Mouse (Mus musculus) adrenal gland, postnatal 14 days (tissue): ENCODE data around the gene Gm3187. TPM values are rescaled to one million over a fixed set of nuclear protein-coding genes. Genes with fewer than 3 reads are reported as not detected.
"Not testable (repeated sequence)": the region's sequence is repeated elsewhere in the genome, so short reads cannot be mapped to it uniquely, and the experiment has no call there.

Experiments used
- DNase-seq: peaks from one replicate; pipeline ENCODE4 v3.0.0; 2021; ENCODE audit warnings: mixed read lengths
- long read RNA-seq, 2 experiments: library from polyadenylated mRNA; stranded (forward); transcript quantifications; one replicate each; pipeline ENCODE4 v2.0.0; 2021
- total RNA-seq: library from RNA; stranded (reverse); gene quantifications from 2 replicates; pipeline ENCODE4 v1.2.3, GENCODE M21; 2021

The Gm3187 gene
- not detected in 2 replicates for total RNA-seq
- long read RNA-seq, experiment 1: 0 reads
- long read RNA-seq, experiment 2: 0 reads

DNA sequence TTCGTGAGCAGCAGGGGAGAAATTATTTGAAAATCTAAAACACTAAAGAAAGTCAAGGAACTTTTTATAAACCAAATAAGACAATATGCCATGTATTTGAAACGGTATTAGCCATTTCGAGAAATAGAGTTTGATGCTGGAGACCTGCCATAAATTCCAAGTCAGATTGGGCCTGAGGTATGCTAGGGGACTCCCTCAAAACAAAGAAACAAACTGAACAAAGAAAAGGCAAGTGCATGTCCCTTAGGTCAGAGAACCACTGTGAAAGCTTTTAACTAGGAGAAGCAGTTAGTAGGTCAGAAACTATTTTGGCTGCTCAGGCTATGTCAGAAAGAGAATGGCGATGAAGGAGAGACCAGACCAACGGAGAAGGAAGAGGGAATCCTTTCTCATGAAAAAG is at the start of gene Gm3187:
Gm3187 (plus strand) TSS at position 301 of the 400 bp plus-strand sequence.
- not testable (repeated sequence) for DNase-seq

DNA sequence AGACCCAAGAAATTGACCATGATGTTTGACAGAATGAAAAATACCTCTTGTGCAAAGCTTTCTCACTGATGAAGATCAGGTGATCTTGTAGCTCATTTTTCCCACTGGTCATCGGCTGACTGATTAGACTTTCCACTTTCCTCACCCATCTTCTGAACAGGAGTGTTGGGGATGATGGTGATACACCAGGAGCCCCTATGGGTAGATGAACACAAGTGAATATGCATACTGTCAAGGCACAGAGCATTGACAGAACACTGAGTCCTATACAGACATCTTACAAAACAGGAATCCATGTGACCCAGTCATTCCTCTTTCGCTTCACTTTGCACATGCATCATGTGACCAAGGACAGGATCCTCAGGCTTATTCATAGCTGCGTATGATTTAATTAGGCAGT is 28.6 kb upstream of the Gm3187 start, which contains the start of gene Gm3194:
Gm3194 (minus strand) TSS at position 101 of the 400 bp plus-strand sequence.
- not testable (repeated sequence) for DNase-seq

DNA sequence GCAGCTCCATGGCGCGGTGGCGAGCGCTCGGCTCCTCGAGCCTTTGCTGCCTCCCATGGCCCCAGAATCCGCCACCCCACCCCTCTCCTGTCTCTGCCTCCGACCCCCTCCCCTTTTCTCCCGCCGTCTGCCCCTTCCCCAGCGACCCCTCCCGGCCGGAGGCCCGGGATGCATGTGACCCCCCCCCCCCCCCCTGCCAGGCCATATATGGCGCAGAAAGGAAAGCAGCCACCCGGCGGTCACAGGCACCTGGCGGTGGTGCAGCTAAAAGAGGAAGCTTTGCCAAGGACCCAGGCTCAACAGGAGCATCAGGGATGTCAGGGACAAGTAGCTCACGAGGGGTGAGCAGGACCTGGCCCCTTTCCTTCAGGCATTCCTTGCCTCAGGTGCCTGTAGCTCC is 23.5 kb upstream of the Gm3187 start:
- not testable (repeated sequence) for DNase-seq

DNA sequence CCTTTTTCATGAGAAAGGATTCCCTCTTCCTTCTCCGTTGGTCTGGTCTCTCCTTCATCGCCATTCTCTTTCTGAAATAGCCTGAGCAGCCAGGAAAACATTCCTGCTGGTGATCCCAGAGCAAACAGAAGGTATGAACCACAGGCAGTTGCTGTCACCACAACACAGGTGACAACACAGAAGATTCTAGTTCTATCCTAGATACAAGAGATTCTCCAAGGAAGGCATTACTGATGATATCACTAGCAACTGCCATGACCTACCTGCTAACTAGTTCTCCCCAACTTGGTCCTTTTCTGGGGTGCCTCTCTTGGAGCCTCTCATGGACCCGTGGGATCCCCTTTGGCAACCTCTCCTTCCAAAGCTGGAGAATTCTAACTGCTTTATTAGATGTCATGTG is 6.3 kb upstream of the Gm3187 start, which contains the start of gene Gm8246:
Gm8246 (minus strand) TSS at position 101 of the 400 bp plus-strand sequence.
- not testable (repeated sequence) for DNase-seq

DNA sequence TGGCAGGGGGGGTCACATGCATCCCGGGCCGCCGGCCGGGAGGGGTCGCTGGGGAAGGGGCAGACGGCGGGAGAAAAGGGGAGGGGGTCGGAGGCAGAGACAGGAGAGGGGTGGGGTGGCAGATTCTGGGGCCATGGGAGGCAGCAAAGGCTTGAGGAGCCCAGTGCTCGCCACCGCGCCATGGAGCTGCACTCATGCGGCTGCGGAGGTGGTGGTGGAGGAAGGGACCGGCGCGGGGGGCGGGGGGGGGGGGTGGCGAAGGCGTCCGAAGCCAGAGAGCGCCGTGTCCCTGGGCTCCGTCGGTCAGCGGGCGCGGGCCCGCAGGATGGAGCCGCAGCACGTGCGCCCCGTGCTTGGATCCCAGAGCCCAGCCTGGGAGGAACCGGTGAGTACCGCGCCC is 17.4 kb downstream of the Gm3187 start, which contains the start of gene Gm3488:
Gm3488 (plus strand) TSS at position 301 of the 400 bp plus-strand sequence.
- DNase-seq: not testable (repeated sequence)

DNA sequence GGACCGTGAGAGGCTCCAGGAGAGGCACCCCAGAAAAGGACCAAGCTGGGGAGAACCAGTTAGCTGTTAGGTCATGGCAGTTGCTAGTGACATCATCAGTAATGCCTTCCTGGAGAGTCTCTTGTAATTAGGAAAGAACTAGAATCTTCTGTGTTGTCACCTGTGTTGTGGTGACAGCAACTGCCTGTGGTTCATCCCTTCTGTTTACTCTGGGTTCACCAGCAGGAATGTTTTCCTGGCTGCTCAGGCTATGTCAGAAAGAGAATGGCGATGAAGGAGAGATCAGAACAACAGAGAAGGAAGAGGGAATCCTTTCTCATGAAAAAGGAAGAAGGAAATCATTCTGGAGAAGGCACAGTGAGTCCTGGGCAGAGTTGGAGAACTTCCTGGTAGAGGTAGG is 54.2 kb downstream of the Gm3187 start, which contains the start of gene Gm3532:
Gm3532 (plus strand) TSS at position 301 of the 400 bp plus-strand sequence.
- DNase-seq: not testable (repeated sequence)

Other genes starting within 250 kb of the Gm3187 start
- not detected in 2 replicates for gene Gm3526, start 223.6 kb upstream of the Gm3187 start, total RNA-seq
- not detected in 2 replicates for gene Gm3542, start 149.3 kb upstream of the Gm3187 start, total RNA-seq
- gene Gm3500, start 95.2 kb upstream of the Gm3187 start, total RNA-seq: not detected in 2 replicates
- 1.6 TPM in 1 of 2 replicates, not detected in the other for gene Gm3194, start 28.7 kb upstream of the Gm3187 start, total RNA-seq
- gene Gm8246, start 6.4 kb upstream of the Gm3187 start, total RNA-seq: not detected in 2 replicates
- 1.1 TPM in 1 of 2 replicates, not detected in the other for gene Gm3488, start 17.5 kb downstream of the Gm3187 start, total RNA-seq
- not detected in 2 replicates for gene Gm3532, start 54.3 kb downstream of the Gm3187 start, total RNA-seq
- gene Gm8265, start 148.8 kb downstream of the Gm3187 start, total RNA-seq: not detected in 2 replicates
- gene Gm9603, start 203.2 kb downstream of the Gm3187 start, total RNA-seq: not detected in 2 replicates